Mouse (Mus musculus): ENCODE measurements around the gene Lhx4. TPM values are rescaled to one million over a fixed set of nuclear protein-coding genes. Genes with fewer than 3 reads are reported as not detected.

The Lhx4 gene
- total RNA-seq, 2 experiments from 2014 or later: not detected

GRCm38 (mm10) chr1:155747011-155747410 lies 4.5 kb downstream of the Lhx4 start:
- DNase-seq: no peak
- intact Hi-C loops (cut with DNase I): no loop called here

DNA sequence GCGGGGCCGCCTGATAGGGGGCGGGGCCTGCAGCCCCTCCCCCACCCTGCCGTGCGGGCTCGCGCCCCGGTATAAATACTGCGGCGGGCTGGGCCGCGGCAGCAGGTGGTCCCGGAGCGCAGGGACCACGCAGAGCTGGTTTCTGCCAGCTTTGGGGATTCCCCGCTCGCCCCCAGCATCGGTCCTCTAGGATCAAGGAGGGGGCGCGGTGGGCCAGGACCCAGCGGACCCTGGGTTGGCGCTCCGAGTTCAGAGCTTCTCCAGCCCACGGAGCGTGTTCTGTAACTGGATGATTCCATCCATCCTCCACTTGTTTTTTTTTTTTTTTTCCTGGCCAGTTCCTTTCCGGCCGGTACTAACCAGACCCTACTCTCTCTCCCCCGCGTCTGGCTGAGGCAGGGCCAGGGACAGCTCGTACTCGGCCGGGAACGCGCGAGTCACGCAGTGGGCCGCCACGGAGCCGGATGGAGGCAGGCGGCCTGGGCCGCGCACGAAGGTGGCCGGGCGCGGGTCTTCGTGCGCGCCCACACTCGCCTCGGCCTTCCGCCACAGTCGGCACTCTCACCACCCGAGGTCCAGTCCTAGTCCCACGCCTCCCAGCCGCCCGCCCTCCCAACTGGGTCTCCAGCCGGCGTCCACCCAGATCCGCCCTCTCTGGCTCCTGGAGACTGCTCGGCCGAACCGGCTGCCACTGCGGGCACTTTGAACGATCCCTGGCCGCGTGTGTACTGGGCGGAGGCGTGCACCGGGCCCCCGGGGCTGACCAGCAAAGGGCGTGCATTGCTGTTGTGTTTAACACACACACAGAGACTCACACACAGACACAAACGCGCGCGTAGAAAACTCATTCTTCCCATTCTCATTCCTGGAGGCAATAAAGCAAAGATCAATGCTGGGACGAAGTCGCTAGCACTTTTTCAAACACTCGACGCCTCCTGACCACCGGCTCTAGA lies 8.8 kb downstream of the Lhx4 start:
- intact Hi-C loops (cut with DNase I): no loop called here
- peak in 1 of 2 experiments; percentile 40 for DNase-seq

- no peak for DNase-seq
Measured at GRCm38 (mm10) chr1:155741988-155742387, 9.5 kb downstream of the Lhx4 start.

DNA sequence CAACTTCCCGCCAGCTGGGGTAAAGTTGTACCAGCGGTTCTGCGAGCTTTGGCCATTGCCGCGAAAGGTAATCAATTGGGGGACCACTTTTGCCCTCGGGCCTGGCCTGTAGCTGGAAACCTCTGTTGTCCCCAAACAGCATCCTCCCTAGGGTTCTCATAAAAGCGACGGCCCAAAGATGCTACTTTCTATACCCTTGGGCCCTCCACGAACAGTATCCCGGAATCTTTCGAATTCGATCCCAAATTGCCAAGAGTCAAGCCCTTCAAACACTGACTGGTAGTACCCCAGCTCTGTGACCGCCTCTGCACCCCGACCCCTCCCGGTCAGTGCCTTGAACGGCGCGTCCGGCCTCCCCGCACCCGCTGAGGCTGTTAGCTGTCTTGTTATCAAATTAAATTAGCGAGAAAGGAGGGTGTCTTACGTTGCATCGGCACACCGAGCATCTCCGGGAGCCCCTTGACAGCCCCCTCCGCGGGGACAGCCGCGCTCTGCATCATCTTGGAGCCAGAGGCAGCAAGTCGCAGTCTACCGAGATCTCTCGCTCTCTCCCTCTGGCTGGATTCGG lies 10.0 kb downstream of the Lhx4 start:
- peak in 1 of 2 experiments; percentile 18 for DNase-seq
- intact Hi-C loops (cut with DNase I): no loop called here

More at GRCm38 (mm10) chr1:155741988-155742387, 9.5 kb downstream of the Lhx4 start:
- intact Hi-C loops (cut with DNase I): no loop called here

DNA sequence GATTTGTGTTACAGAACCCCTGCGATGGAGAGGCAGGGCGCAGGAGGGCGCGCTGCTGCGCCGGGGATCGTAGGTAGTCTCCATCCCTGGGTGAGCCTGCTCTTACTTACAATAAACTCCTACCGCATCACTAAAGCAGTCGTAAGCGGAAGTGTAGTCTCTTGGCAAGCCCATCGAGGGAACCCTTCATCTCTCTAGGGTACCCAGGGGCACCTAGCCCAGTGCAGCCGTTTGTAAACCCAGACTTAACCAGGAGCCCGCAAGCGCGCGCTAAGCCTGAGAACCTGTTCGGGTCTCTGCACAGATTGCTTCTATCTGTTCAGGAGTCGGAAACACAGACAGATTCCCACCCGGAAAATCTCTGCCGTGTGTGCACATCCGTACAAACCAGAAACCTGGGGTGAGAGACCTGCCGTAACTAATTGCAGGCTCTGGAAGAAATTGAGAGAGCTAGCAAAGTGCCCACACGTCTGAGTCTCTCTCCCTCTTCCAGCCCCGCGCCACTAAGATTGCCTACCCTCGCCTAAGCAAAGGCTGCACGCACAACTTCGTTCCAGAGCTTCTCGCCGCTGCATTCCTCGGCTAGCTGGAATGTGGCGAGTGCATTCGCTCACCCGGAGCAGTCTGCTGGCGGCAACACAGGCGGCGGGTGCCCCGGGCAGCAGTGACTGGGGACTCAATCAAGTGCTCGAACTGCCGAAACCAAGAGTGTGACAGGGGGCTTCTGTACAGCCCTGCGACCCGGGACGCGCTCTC lies 10.7 kb downstream of the Lhx4 start:
- peak in 1 of 2 experiments; percentile 45 for DNase-seq
- intact Hi-C loops (cut with DNase I): no loop called here

- no peak for DNase-seq
- intact Hi-C loops (cut with DNase I): no loop called here
Measured at GRCm38 (mm10) chr1:155737809-155738383, 13.6 kb downstream of the Lhx4 start.

DNA sequence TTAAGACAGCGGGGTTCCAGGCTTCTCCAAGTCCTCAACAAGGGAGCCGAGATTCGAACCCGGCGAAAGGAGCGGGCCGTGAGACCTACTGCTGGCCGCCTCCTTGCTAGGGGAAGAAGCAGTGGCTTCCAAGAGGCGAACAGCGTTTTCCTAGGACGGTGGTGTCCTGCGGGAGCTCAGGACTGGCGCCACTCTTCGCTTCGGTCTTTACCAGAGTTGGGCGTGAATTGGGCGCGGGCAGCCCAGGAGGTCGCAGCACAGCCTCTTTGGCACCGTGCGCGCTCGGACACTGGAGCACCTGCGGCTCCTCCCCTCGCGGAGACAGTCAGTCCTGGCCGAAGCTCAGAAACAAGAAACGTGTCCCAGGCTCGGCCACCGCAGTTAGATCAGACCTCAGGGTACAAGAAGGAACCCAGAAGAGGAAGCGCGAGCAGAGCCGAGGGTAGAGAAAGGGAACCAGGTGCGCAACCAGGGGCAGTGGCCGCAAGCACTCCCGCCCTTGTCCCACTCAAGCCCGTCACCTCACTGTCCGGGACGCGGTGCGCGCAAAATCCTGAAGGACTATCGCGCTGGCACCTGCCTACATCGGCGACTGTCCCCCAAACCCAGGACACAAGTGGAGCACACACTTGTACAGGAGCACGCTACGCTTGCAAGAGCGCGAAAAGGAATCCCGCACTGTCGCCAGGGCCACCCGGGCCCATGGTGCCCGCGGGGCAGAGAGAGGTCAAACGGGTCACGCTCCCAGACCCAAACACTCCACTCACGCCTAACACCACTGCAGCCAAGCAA lies 14.3 kb downstream of the Lhx4 start:
- intact Hi-C loops (cut with DNase I): no loop called here
- peak in 1 of 2 experiments; percentile 16 for DNase-seq

GRCm38 (mm10) chr1:155736096-155736825 lies 15.2 kb downstream of the Lhx4 start:
- intact Hi-C loops (cut with DNase I): no loop called here
- no peak for DNase-seq

DNA sequence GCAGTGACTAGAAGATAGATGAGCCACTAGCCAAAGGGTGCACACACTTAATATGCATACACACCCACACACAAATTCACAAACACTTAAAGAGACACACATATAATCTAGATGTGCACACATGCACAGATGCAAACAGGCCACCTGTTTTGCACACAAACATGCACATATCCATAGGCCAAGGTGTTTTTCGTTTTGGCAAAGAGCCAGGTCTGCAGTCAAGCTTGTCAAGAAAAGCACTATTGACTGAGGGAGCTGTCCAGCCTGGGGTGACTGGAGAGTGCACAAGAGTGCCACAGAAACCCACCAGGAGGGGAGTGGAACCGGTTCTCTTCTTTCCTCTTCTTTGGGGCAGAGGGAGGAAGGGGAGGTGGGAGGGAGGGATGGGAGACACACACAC lies 20.3 kb downstream of the Lhx4 start:
- DNase-seq: no peak
- intact Hi-C loops (cut with DNase I): no loop called here

- intact Hi-C loops (cut with DNase I): no loop called here
- no peak for DNase-seq
Measured at GRCm38 (mm10) chr1:155729113-155729795, 22.2 kb downstream of the Lhx4 start.

DNA sequence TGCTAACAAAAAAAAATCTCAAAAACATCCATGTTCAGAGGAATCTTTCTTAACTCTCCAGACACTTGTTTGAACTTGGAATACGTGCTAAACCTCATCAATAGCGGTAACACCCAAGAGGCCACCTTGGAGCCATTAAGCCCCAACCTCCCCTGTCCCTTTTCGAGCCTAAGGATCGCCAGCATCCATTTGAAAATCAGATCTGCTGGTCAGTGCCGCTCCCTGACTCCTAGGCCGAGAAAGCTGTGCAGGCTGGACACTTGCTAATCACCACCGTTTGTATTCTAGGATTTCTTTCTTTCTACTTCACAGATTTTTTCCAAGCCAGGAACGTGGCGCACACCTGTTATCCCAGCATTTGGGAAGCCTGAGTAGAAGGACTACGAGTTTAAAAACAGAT lies 23.7 kb downstream of the Lhx4 start:
- DNase-seq: no peak
- intact Hi-C loops (cut with DNase I): no loop called here

- intact Hi-C loops (cut with DNase I): no loop called here
Measured at GRCm38 (mm10) chr1:155725876-155726275, 25.6 kb downstream of the Lhx4 start.

GRCm38 (mm10) chr1:155724301-155724700 lies 27.2 kb downstream of the Lhx4 start:
- no peak for DNase-seq
- intact Hi-C loops (cut with DNase I): no loop called here

More at GRCm38 (mm10) chr1:155725876-155726275, 25.6 kb downstream of the Lhx4 start:
- DNase-seq: no peak

GRCm38 (mm10) chr1:155722185-155722584 lies 29.3 kb downstream of the Lhx4 start:
- peak; percentile 69 to 76 for DNase-seq
- intact Hi-C loops (cut with DNase I): no loop called here

DNA sequence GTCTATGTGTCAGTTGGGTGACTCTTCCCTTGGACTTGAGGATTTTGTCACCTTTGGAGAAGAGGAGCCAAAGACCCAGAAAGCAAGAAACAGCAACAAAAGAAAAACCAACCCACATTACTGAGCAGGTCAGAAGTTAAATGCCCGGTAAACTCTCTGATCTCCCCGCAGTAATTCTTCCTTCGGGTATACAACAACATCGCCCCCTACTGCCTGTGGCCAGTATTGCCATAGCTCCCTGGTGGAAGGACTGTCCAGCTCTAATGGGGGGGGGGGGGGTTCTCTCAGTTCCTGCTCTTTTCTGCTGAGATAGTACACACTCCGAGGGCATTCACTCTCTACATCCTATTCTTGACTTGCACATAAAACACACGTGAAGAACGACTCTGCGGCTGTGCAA lies 30.0 kb downstream of the Lhx4 start:
- peak in 1 of 2 experiments; percentile 47 for DNase-seq
- intact Hi-C loops (cut with DNase I): loop anchor here (2.0 kb wide), 1 partner anchor 147 kb away; no protein-coding TSS in a partner anchor

- no peak for DNase-seq
- intact Hi-C loops (cut with DNase I): loop anchor here (2.0 kb wide), 1 partner anchor 145 kb away; no protein-coding TSS in a partner anchor
Measured at GRCm38 (mm10) chr1:155720006-155720405, 31.5 kb downstream of the Lhx4 start.

DNA sequence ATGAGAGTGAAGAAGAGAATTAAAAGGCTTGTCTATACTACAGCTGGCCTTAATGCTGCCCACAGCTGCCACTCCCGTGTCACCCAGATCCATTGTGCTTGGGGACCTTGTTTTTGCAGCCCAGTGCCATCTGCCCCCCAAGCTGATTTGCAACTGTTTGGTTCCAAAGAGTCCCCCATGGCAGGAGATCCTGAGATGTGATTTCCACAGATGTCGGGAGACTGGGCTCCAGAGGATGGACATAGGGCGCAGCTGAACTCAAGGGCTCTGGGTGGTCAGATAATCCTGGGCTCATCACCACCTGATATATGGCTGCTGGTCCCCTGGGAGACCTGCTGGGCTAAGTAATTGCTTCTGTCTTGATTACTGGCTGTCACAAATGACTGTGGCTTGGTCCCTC lies 32.6 kb downstream of the Lhx4 start:
- DNase-seq: no peak
- intact Hi-C loops (cut with DNase I): no loop called here

DNA sequence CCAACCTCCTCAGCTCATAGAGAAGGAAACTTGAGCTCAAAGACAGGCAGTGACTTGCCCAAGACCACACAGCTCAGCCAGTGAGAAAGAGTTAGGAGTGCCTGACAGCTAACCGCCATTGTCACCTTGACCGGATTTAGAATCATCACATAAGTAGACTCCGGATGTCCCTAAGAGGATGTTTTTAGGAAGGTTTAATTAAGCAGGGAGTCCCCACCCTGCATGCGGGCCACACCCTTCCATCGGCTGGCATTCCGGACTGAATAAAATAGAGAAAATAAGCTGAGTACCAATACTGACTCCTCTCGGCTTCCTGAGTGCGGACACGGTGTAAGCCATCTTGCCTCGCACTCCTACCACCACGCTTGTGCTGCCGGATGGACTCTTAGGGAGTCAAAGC lies 34.2 kb downstream of the Lhx4 start:
- intact Hi-C loops (cut with DNase I): no loop called here
- DNase-seq: no peak

DNA sequence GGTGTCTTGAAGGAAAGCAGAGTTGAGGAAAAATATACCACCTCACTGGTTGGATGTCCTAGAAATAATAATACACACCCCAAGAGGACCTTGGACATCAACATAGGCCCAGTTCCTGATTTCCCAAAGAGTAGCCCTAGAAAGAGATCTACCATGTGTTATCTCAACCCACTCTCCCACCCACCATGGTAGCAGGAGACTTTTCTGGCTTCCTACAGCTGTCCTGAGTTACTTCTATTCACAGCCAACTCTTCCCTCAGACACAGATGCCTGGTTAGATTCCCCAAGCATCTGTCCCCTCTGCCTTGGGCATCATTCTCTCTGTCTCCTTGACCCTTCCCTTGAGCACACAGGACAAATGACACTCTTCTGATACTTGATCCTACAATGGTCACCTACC lies 36.1 kb downstream of the Lhx4 start:
- no peak for DNase-seq
- intact Hi-C loops (cut with DNase I): no loop called here

All from heart, postnatal 10 days (tissue).